Mouse (Mus musculus) neural tube, embryonic 11.5 days (tissue): ENCODE results near the gene Inhbe. TPM values are rescaled to one million over a fixed set of nuclear protein-coding genes. Genes with fewer than 3 reads are reported as not detected.

Source experiments
- ATAC-seq: fragments of 200-750 bp; cut with Nextera tagmentation; 2 replicates; pipeline ENCODE4 v1.8.0; 2017; ENCODE audit warnings: moderate number of reproducible peaks, mild to moderate bottlenecking, moderate TSS enrichment, moderate library complexity; ENCODE audit not compliant: insufficient read depth, low FRiP score, low TSS enrichment
- DNase-seq: peaks from one replicate; pipeline ENCODE4 v3.0.0-alpha.2; 2015; ENCODE audit warnings: low spot score
- H3K27ac ChIP-seq: fragments of 300-500 bp; sonication (generic); 2 replicates; pipeline ENCODE4 v1.5.1; 2014; ENCODE audit warnings: low read depth, mild to moderate bottlenecking, low read length
- H3K27me3 ChIP-seq: fragments of 300-500 bp; sonication (generic); 2 replicates; pipeline ENCODE4 v1.6.1; 2014; ENCODE audit warnings: mild to moderate bottlenecking, low read length, mixed read lengths; ENCODE audit not compliant: control insufficient read depth, insufficient read depth
- H3K36me3 ChIP-seq: fragments of 300-500 bp; sonication (generic); 2 replicates; pipeline ENCODE4 v1.6.1; 2014; ENCODE audit warnings: mild to moderate bottlenecking, low read length, moderate library complexity, mixed read lengths; ENCODE audit not compliant: control insufficient read depth, insufficient read depth
- H3K4me1 ChIP-seq: fragments of 300-500 bp; sonication (generic); 2 replicates; pipeline ENCODE4 v1.6.1; 2014; ENCODE audit warnings: low read length, mixed read lengths; ENCODE audit not compliant: control insufficient read depth, insufficient read depth
- H3K4me2 ChIP-seq: fragments of 300-500 bp; sonication (generic); 2 replicates; pipeline ENCODE4 v1.6.1; 2014; ENCODE audit warnings: low read depth, mild to moderate bottlenecking, moderate library complexity
- H3K4me3 ChIP-seq: fragments of 300-500 bp; sonication (generic); 2 replicates; pipeline ENCODE4 v1.5.1; 2014; ENCODE audit warnings: low read depth, low read length
- H3K9ac ChIP-seq: fragments of 300-500 bp; sonication (generic); 2 replicates; pipeline ENCODE4 v1.6.1; 2014; ENCODE audit warnings: mild to moderate bottlenecking, low read length
- H3K9me3 ChIP-seq: fragments of 300-500 bp; sonication (generic); 2 replicates; pipeline ENCODE4 v1.6.1; 2016; ENCODE audit warnings: low read length; ENCODE audit not compliant: control insufficient read depth
- WGBS: fragments of 180-500 bp; shearing (Covaris S2); extraction: QIAGEN DNeasy Blood & Tissue Kit; methylation state at CpG from one replicate; pipeline ENCODE4 v1.1.7; 2014; 5-methylcytosine and 5-hydroxymethylcytosine counted together
- polyA plus RNA-seq: library from polyadenylated mRNA; unstranded; fragments of >200 nt; fragmentation: Nextera tagmentation; extraction: Ambion mirVana; gene quantifications from 2 replicates; pipeline ENCODE4 v1.2.1, GENCODE M21; 2014

Gene Inhbe
- polyA plus RNA-seq, 1 experiment from 2014 or later, result not detected

DNA sequence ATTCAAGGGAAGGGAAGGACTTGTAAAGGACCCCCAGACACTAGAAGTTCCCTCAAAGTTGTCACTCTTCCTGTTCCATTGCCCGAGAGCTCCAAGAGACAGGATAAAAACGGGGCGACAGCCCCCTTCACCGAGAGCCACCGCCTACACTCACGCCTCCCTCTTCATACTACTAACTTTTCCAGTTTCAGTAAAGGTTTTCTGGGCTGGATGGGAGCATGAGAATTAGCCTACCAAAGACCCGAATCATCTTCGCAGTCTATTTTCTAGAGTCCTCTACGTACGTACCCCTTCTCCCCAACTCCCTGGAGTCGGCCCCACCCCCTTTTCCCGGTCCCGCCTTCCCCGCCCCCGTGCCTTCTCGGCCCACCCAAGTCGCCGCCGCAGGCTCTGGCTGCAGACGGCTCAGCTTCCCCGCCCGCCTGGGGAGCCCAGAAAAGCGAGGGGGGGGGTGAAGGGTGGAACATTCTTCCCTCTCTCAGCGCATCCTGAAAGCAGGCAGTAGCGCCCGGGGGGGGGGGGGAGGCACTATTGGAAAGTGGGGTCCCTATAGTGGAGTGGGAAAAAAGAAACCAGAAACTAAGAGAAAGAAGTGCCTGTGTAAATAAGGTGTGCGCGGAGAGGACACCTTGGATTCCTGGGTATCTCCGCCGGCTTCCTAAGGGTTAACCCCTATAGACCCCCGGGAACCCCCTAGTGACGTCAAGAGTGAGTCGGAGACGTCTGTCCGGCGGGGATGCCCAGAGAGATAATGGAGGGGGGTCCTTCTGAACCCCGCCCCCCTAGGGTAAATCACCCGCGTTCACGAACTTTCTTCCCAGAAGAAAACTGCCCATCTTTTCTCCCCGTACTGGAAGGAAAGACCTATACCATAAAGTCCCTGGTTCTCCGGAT is 14.3 kb downstream of the Inhbe start:
- Histone ChIP-seq H3K27ac (peak overlapping the region; percentile 58), H3K36me3 (no peaks in the 10 kb centered on the region), H3K27me3 (peaks cover 19% of the 10 kb centered on the region), H3K9ac (peak overlapping the region; percentile 12; the same call in 1 of the 2 replicates), H3K4me1 (peaks cover 21% of the 10 kb centered on the region), H3K4me2 (peak overlapping the region; percentile 75), H3K4me3 (peak overlapping the region; percentile 39), H3K9me3 (0 out of 2 replicates have a peak, but pooled peaks cover 2% of the 10 kb centered on the region)
- DNase-seq (peak; percentile 81), ATAC-seq (peak; percentile 53; the same call in 1 of the 2 replicates)
- under 1% methylated on average over 39 of the region's 42 CpGs for WGBS

DNA sequence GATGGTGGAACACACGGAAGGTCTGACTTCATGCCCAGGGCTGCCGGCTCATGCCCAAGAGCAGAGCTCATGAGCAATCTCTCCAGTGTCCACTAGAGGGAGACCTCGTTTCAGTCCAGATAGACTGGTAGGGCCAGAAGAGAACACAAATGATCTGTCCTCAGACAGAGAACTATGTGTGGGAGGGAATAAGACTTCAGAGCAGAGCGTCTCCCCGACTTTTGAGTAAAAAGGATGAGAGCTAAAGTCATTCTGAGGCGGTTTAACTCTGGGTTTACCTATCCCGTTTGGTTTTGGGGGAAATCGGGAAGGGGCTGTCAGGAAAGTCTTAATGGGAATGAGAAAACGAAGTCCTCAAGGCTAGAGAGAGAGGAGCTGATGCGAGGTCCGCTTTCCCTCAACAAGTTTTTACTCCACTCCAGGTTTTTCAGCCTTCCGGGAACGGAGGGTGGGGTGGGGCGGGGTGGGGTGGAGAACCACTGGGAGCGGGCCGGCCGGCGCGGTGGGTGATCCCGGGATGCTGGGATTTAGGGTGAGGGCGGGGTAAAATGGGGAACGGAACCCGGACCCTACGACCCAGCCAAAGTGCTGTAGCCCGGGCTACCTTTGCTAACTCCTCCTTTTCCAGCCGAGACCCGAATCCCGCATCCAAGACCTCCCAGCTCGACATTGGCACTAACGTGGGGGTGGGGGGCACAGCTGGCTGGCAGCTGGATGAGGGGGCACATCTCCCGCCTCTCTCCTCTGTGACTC is 15.1 kb downstream of the Inhbe start:
- no peaks in the 10 kb centered on the region for H3K9me3 ChIP-seq
- no peaks in the 10 kb centered on the region; the same call in 1 of the 2 replicates for H3K36me3 ChIP-seq
- peaks cover 19% of the 10 kb centered on the region for H3K27me3 ChIP-seq
- H3K27ac ChIP-seq, result peak overlapping the region; percentile 58
- peaks cover 21% of the 10 kb centered on the region for H3K4me1 ChIP-seq
- H3K4me2 ChIP-seq, result peak overlapping the region; percentile 75
- ATAC-seq (peak; percentile 69), DNase-seq (peak; percentile 84)
- WGBS, result under 1% methylated on average over 26 of the region's 31 CpGs
- H3K9ac ChIP-seq, result peak overlapping the region; percentile 12; the same call in 1 of the 2 replicates
- H3K4me3 ChIP-seq, result peak overlapping the region; percentile 39

DNA sequence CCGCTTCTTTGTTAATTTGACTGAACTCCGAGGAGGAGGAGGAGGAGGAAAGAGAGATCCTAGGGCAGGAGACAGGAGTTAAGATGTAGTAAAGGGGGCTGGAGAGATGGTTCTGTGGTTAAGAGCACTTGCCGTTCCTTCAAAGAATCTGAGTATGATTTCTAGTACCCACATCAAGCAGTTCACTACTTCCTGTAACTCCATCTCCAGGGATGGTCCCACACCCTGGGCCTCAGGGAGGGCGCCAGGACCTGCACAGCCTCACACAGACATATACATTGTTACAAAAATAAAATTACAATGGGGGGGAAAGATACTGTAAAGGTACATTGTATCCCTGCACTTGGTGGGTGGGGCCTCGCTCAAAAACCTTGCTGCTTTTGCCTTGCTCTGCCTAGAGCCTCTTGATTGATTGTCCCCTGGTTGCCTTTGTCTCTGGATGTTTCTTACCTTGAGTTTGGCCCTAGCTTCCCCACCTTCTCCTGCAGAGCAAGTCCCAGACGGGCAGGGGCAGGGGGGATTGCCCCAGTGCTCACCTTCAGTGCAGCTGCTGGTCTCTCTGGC is 16.6 kb downstream of the Inhbe start:
- Histone ChIP-seq H3K4me2 (no peak overlapping the region), H3K4me3 (no peak overlapping the region), H3K4me1 (peaks cover 21% of the 10 kb centered on the region), H3K36me3 (peaks cover 2% of the 10 kb centered on the region; the same call in 1 of the 2 replicates), H3K27me3 (peaks cover 19% of the 10 kb centered on the region), H3K9me3 (no peaks in the 10 kb centered on the region), H3K9ac (no peak overlapping the region), H3K27ac (no peak overlapping the region)
- no peak for DNase-seq
- ATAC-seq, result no peak
- 88% methylated on average over 6 of the region's 6 CpGs for WGBS

DNA sequence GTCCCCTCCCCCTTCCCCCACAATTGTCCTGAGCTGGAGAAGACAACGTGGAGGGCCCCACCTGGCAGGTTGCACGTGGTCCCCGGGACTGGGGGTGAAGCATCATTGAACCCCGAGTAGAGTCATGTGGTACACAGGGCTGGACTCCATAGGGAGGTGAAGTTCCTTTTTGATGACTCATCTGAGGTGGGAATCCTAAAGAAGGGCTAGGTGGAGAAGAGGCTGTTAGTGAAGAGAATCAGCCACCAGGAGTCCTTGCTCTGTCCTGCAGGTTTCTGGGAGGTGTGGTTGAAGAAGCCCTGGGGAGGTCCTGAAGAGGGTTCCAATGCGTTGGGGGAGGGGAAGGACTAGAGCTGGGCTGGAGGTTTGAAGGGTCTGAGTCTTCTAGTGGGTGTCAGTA is 17.3 kb downstream of the Inhbe start:
- Histone ChIP-seq H3K27me3 (peaks cover 19% of the 10 kb centered on the region), H3K4me1 (peaks cover 21% of the 10 kb centered on the region), H3K4me3 (no peak overlapping the region), H3K9ac (no peak overlapping the region), H3K27ac (no peak overlapping the region), H3K4me2 (no peak overlapping the region), H3K36me3 (peaks cover 6% of the 10 kb centered on the region), H3K9me3 (no peaks in the 10 kb centered on the region)
- no peak for DNase-seq
- ATAC-seq, result no peak
- 77% methylated on average over 5 of the region's 5 CpGs for WGBS

DNA sequence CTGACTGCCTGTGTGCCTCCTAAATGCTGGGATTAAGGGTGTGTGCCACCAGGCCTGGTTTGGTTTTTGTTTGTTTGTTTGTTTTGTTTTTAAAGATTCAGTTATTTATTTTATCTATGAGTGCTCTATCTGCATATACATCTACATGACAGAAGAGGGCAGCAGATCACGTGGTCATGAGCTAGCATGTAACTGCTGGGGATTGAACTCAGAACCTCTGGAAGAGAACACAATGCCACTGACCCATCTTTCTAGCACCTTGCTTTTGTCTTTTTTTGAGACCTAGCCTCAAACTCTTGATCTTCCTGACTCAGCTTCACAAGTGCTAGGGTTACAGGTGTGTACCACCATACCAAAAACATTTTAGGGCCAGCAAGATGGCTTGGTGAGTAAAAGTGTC is 18.9 kb downstream of the Inhbe start:
- Histone ChIP-seq H3K9ac (no peak overlapping the region), H3K4me3 (no peak overlapping the region), H3K9me3 (no peaks in the 10 kb centered on the region), H3K27ac (no peak overlapping the region), H3K36me3 (peaks cover 6% of the 10 kb centered on the region), H3K4me1 (peaks cover 8% of the 10 kb centered on the region; the same call in 1 of the 2 replicates), H3K4me2 (no peak overlapping the region), H3K27me3 (peaks cover 5% of the 10 kb centered on the region)
- DNase-seq (no peak), ATAC-seq (no peak)
- WGBS, result 73% methylated on average over 1 of the region's 1 CpGs

DNA sequence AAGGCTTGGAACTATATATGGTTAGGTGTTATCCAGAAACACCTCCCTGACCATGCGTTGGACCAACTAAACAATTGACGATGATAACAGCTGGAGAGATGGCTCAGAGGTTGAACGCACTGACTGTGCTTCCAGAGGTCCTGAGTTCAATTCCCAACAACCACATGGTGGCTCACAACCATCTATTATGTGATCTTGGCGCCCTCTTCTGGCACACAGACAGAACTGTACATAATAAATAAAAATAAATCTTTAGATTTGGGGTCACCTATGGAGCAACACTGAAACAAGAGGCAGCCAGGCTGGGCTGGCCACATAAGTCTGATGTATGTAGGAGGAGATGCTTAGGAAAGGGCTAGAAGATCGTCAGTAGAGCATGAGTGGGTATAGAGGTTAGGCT is 21.1 kb downstream of the Inhbe start:
- 72% methylated on average over 5 of the region's 5 CpGs for WGBS
- Histone ChIP-seq H3K9ac (no peak overlapping the region), H3K4me1 (no peaks in the 10 kb centered on the region), H3K4me2 (no peak overlapping the region), H3K4me3 (no peak overlapping the region), H3K27me3 (peaks cover 3% of the 10 kb centered on the region; the same call in 1 of the 2 replicates), H3K9me3 (no peaks in the 10 kb centered on the region), H3K36me3 (peaks cover 6% of the 10 kb centered on the region), H3K27ac (no peak overlapping the region)
- DNase-seq, result no peak
- no peak for ATAC-seq

DNA sequence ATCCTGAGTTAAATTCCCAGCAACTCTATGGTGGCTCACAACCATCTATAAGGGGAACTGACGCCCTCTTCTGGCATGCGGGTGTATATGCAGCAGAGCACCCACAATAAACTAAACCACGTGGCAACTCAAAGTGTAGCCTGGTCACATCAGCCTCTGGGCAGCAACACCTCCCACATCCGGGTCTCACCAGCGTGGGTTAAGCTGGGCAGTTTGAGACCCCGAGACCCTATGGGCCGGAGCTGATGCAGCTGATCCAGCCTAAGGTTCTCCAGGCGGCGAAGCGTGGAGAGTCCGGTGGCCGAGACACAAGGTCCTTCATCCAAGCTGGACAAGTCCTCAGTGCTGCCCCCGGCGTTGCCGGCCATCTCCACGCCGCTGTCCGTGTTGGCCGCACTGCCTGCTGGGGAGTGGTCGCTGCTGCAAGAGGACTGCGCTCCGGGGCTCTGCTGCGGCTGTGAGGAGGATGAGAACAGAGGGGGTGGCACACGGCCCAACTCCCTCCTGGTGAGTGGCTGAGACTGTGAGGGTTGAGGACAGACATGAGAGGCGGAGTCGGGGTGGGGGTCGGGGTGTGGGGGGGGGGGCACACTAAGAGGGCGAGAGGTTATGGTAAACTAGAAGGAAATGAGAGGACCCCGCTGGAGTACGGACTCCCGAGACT is 21.9 kb downstream of the Inhbe start:
- ATAC-seq, result no peak
- peaks cover 6% of the 10 kb centered on the region for H3K36me3 ChIP-seq

DNA sequence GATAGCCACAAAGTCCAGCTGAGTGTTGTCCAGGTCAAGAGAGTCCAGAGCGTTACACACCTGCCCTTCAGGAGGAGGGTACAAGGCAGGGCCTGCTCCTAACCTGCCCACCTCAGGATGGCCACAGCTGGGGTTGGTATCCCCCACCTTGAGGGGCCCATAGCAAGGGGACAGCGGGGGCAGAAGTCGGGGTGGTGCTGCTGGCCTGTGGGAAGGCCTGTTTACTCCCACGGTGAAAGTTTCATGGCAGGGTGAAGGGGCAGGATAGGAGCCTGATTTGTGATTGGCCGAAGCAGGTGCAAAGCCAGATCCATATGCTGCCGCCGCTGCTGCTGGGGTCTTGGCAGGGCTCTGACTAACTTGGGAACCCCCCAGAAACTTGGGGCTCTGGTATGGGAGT is 24.0 kb downstream of the Inhbe start:
- H3K9me3 ChIP-seq, result no peaks in the 10 kb centered on the region
- DNase-seq (no peak), ATAC-seq (no peak)
- H3K27me3 ChIP-seq, result peaks cover 31% of the 10 kb centered on the region
- no peak overlapping the region for H3K9ac ChIP-seq
- no peak overlapping the region for H3K4me3 ChIP-seq
- H3K4me2 ChIP-seq, result no peak overlapping the region
- H3K4me1 ChIP-seq, result peaks cover 6% of the 10 kb centered on the region
- peaks cover 6% of the 10 kb centered on the region for H3K36me3 ChIP-seq
- H3K27ac ChIP-seq, result no peak overlapping the region
- 90% methylated on average over 7 of the region's 7 CpGs for WGBS

More for the DNA sequence above, 21.9 kb downstream of the Inhbe start:
- peaks cover 11% of the 10 kb centered on the region for H3K27me3 ChIP-seq
- peak overlapping the region; percentile 12; the same call in 1 of the 2 replicates for H3K4me2 ChIP-seq
- no peak overlapping the region for H3K27ac ChIP-seq
- H3K9ac ChIP-seq, result no peak overlapping the region
- no peak for DNase-seq
- H3K9me3 ChIP-seq, result no peaks in the 10 kb centered on the region
- no peak overlapping the region for H3K4me3 ChIP-seq
- H3K4me1 ChIP-seq, result no peaks in the 10 kb centered on the region
- WGBS, result 48% methylated on average over 31 of the region's 31 CpGs
